Mouse (Mus musculus) ES-Bruce4 (cell line): ENCODE measurements around the gene Olfr648. TPM values are rescaled to one million over a fixed set of nuclear protein-coding genes. Genes with fewer than 3 reads are reported as not detected.

Experiments used
- H3K27ac ChIP-seq: 2 replicates; pipeline ENCODE4 v1.5.1; 2012; ENCODE audit warnings: low read length, inconsistent platforms; ENCODE audit not compliant: insufficient read depth
- H3K27me3 ChIP-seq: 2 replicates; pipeline ENCODE4 v1.6.1; 2012; ENCODE audit warnings: mild to moderate bottlenecking, low read length, inconsistent platforms; ENCODE audit not compliant: control insufficient read depth, poor library complexity, insufficient read depth, severe bottlenecking
- H3K36me3 ChIP-seq: 2 replicates; pipeline ENCODE4 v1.6.1; 2012; ENCODE audit warnings: inconsistent platforms, mild to moderate bottlenecking, low read length, moderate library complexity; ENCODE audit not compliant: control insufficient read depth, poor library complexity, insufficient read depth, severe bottlenecking
- H3K4me1 ChIP-seq: one replicate; pipeline ENCODE4 v1.8.1; 2011; ENCODE audit warnings: low read length; ENCODE audit not compliant: control insufficient read depth, insufficient read depth
- H3K4me3 ChIP-seq: 2 replicates; pipeline ENCODE4 v1.5.1; 2011; ENCODE audit warnings: low read depth, mild to moderate bottlenecking, low read length
- H3K9ac ChIP-seq: 2 replicates; pipeline ENCODE4 v1.6.1; 2012; ENCODE audit warnings: low read depth, mild to moderate bottlenecking, inconsistent platforms; ENCODE audit not compliant: poor library complexity, severe bottlenecking
- H3K9me3 ChIP-seq: replicated peaks from 2 replicates; pipeline ENCODE4 v1.6.1; 2012; ENCODE audit warnings: mild to moderate bottlenecking, low read length, inconsistent platforms; ENCODE audit not compliant: control insufficient read depth, poor library complexity, insufficient read depth, severe bottlenecking
- CTCF ChIP-seq: IDR thresholded peaks from one replicate; pipeline ENCODE4 v1.8.1; 2011; ENCODE audit warnings: low read depth, low read length
- EP300 ChIP-seq: IDR thresholded peaks from 2 replicates; pipeline ENCODE4 v1.6.1; 2011; ENCODE audit warnings: low read depth, low read length; ENCODE audit not compliant: insufficient read depth
- POLR2A ChIP-seq: IDR thresholded peaks from one replicate; pipeline ENCODE4 v1.8.1; 2011; ENCODE audit warnings: low read length; ENCODE audit not compliant: insufficient read depth
- polyA plus RNA-seq: library from polyadenylated mRNA; stranded (reverse); fragments of >200 nt; gene quantifications from 2 replicates; pipeline ENCODE4 v1.2.4, GENCODE M21; 2011; ENCODE audit warnings: low read depth; ENCODE audit not compliant: missing spikeins, insufficient read depth, insufficient read length

Gene Olfr648
- polyA plus RNA-seq, 1 experiment = not detected

DNA sequence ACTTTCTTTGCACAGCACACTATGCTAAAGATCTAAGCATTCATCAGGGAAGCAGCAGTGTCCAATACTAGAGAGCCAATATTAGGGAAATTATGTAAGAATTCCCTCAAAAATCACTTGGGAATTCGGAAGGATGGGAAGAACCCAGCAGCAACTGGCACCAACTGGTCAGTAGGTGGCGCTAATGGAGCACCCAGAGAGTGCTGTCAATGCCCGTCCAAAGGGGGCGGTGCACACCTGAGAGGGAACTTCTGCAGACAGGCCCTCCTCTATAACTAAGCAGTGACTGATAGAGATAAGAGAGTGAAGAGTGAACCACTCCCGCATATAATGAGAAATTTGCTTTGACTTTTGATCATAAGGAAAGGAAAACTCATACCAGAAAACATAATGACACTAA is 16.6 kb upstream of the Olfr648 start:
- Histone ChIP-seq H3K27ac (no peak overlapping the region), H3K4me1 (no peaks in the 10 kb centered on the region), H3K9ac (no peak overlapping the region), H3K36me3 (no peaks in the 10 kb centered on the region), H3K27me3 (no peaks in the 10 kb centered on the region), H3K4me3 (no peak overlapping the region), H3K9me3 (no peaks in the 10 kb centered on the region)
- 0 out of 2 replicates have a peak, but pooled peaks have one; percentile 33 for TF ChIP-seq EP300
- TF ChIP-seq CTCF = peak; percentile 99
- no peak for TF ChIP-seq POLR2A

- Histone ChIP-seq H3K36me3 (no peaks in the 10 kb centered on the region), H3K9ac (no peak within 1 kb of the TSS), H3K4me3 (no peak within 1 kb of the TSS), H3K4me1 (no peaks in the 10 kb centered on the region), H3K27me3 (no peaks in the 10 kb centered on the region), H3K9me3 (no peaks in the 10 kb centered on the region), H3K27ac (no peak within 1 kb of the TSS)
- TF ChIP-seq POLR2A = no peak
- TF ChIP-seq EP300 = no peak
- no peak for TF ChIP-seq CTCF
Measured at GRCm38 (mm10) chr7:104195885-104196284, 12.7 kb upstream of the Olfr648 start, which contains the start of gene Olfr649. Gene Olfr649 (minus strand): TSS chr7:104195985.

DNA sequence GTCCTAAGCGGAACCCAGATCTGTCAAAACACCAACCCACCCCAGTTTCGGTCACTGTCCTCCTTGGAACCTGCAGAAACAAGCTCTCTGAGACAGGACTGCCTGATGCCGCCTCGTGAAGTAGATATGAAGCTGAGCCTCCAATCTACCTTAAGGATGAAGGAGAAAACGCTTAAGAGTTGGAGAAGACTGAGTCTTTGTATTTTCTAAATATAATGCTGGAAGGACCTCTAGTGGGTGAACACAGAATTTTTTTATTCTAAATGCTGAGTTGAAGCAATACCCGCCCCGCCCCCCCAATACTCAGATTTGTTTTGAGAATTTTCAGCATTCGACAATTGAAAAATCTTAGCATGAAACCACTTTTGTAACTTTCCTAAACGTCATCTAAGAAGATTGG is 8.1 kb upstream of the Olfr648 start:
- TF ChIP-seq CTCF (no peak), POLR2A (no peak), EP300 (no peak)
- H3K9me3 ChIP-seq = no peaks in the 10 kb centered on the region
- no peak overlapping the region for H3K9ac ChIP-seq
- no peaks in the 10 kb centered on the region for H3K4me1 ChIP-seq
- H3K4me3 ChIP-seq = no peak overlapping the region
- no peak overlapping the region for H3K27ac ChIP-seq
- no peaks in the 10 kb centered on the region for H3K36me3 ChIP-seq
- H3K27me3 ChIP-seq = no peaks in the 10 kb centered on the region

GRCm38 (mm10) chr7:104179074-104179473 is 4.1 kb downstream of the Olfr648 start:
- no peak overlapping the region for H3K27ac ChIP-seq
- TF ChIP-seq POLR2A (no peak), CTCF (no peak), EP300 (no peak)
- no peaks in the 10 kb centered on the region for H3K36me3 ChIP-seq

DNA sequence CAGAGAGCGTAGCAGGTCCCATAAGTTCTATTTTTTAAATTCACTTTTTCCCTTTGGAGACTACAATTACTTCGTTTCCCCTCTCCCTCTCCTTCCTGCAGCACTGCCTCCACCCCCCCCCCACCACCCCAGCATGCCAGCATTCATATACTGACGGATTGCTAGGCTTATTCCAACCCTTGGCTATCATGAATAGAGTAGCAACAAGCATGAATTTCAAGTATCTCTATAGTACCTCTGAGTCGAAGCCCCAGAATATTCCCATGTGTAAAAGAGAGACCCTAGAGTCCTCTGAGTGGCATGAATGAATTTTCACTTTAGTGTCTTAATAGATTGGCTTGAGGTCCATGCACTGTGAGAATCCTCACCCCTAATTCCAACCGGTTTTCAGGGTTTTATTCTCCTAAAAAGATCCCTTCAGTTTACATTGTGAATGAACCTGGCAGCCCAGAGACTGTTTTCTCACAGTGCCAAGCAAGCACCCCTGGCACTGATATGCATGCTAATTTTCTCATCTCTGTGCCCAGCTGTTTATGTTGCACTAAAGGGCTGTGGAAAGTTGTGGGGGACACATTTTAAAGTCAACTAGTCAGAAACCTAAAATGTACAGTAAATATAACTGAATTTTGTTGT is 4.7 kb downstream of the Olfr648 start:
- H3K36me3 ChIP-seq = no peaks in the 10 kb centered on the region
- TF ChIP-seq EP300 (no peak), CTCF (no peak), POLR2A (no peak)
- H3K9ac ChIP-seq = no peak overlapping the region
- H3K27ac ChIP-seq = no peak overlapping the region
- H3K4me3 ChIP-seq = no peak overlapping the region
- H3K4me1 ChIP-seq = no peaks in the 10 kb centered on the region
- H3K9me3 ChIP-seq = no peaks in the 10 kb centered on the region; the same call in 1 of the 2 replicates
- no peaks in the 10 kb centered on the region for H3K27me3 ChIP-seq

More at GRCm38 (mm10) chr7:104179074-104179473, 4.1 kb downstream of the Olfr648 start:
- Histone ChIP-seq H3K27me3 (no peaks in the 10 kb centered on the region), H3K9ac (no peak overlapping the region), H3K9me3 (no peaks in the 10 kb centered on the region; the same call in 1 of the 2 replicates), H3K4me1 (no peaks in the 10 kb centered on the region), H3K4me3 (no peak overlapping the region)

DNA sequence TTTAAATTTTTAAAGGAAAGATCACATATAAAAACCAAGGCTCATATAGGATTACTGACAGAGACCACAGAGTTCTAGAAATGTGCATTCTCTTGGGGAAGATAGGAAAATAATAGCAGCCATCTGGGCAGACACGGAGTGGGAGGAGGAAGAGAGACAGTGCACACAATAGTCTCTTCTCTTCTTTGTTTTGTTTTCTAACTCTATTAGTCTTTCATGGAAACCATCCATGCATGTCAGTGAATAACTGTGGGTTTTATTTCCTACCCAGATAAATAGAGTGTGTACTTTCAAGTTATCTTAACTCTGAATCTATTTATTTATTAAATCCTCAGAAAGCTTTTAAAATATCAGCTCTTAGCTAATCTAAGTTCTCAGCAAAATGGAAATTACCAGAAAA is 8.1 kb downstream of the Olfr648 start:
- no peak for TF ChIP-seq CTCF
- TF ChIP-seq EP300 = no peak
- TF ChIP-seq POLR2A = no peak
- Histone ChIP-seq H3K4me1 (no peaks in the 10 kb centered on the region), H3K9me3 (no peaks in the 10 kb centered on the region), H3K4me3 (no peak overlapping the region), H3K36me3 (no peaks in the 10 kb centered on the region), H3K9ac (no peak overlapping the region), H3K27me3 (no peaks in the 10 kb centered on the region), H3K27ac (no peak overlapping the region)
